Mouse (Mus musculus): ENCODE measurements around the gene Bhmt2. TPM values are rescaled to one million over a fixed set of nuclear protein-coding genes. Genes with fewer than 3 reads are reported as not detected.
A peak's percentile ranks its signal among the peaks of the same experiment; 100 is the strongest.

Gene Bhmt2
- total RNA-seq, 2 experiments from 2014 or later = not detected

DNA sequence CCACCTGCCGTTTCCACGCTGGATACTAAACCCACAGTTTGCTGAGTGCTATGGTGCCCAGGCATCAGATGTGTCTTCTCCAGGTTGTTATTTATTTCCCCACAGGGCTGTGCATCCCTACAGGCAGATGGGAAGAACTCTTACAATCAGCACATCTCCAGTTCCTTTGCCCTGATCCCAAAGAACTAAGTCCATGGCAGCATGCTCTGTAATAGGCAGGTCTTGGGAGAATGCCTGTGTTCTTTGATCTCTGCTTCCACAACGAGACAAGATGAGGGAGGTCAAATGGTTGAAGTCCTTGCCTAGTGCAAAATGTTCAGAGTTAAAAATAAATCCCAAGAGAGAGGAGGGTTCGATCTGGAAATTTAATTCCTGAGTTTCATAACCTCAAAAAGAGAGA lies 34.5 kb downstream of the Bhmt2 start:
- DNase-seq = no peak

DNA sequence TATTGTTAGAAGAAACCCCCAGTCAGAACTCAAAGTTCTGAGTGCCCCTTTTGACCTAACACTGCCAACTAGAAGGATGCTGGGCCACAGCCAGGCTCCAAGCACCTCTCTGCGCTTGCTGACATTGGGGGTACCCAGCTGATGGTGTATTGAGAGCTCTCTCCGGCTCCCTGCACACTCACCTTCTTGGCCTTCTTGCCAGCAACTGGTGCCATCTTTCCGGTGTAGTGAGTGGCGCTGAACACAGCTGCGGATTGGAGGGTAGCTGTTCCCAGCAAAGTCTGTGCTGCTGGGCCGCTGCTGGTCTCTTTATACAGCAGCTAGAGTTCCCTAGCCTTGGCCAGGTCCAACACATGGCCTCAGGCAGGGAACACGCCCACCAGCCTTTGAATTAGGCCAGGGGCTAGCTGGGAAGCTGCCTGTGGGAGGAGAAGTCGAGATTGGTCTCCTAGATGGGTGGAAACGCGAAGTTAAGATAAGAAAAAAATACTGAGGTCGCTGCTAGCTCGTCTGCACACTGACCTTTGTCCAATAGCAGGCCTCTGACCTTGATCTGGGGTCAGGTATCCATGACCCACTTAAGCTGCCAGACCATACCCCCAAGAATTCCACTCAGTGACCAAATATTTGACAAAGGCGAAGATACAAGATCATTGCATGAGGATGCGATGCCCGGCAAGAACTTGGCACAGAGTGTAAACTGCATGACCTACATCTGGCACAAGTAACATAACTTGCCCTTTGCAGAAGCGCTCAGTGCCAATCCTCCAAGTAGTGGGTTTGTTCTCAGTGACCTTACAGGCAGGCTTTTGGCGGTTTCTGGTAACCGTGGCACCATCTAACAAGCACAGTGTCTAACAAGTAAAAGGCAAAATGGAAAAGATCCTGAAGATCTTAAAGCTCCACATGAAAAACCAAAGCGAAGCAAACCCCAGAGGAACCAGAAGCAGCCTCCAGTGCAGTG lies 36.5 kb downstream of the Bhmt2 start, which contains the start of gene Bhmt:
TSS of gene Bhmt (minus strand) at position 680 of the 964 bp plus-strand sequence.
- DNase-seq = no peak

DNA sequence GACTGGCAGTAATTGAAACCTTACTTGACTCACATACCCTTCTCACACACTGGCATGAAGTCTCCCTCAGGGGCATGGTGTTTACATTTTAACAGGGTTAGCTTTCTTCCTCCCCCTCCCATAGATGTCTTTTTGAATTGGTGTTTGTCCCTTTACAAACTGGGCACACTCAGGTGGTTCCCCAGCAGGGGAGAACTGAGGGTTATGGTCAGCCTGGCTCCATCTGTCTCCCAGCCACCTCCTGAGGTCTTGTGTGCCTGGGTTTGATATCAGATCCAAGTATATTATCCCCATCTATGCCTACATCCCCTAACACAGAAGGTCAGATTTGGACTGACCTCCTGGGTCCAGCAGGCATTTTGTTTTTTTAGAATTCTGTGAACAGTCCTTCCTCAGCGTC lies 37.5 kb downstream of the Bhmt2 start:
- no peak for DNase-seq

DNA sequence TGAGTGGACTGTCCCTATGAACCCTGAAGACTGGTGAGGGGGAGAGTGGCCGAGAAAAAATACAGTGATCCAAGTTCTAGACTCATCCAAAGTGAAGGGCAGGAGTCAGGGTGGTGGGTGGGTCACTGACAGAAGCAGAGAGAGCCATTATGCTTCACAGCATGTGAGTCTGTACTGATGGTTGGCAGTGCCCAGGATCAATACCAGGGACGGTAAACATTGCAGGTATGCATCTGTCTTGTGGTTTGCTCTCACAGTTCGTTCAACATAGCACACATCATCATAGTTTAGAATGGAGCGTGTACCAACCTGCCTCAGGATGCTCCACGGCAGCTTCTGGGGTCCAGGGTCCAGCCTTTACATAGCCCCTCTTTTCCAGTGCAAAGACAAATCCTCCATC lies 41.2 kb downstream of the Bhmt2 start:
- no peak for DNase-seq

DNA sequence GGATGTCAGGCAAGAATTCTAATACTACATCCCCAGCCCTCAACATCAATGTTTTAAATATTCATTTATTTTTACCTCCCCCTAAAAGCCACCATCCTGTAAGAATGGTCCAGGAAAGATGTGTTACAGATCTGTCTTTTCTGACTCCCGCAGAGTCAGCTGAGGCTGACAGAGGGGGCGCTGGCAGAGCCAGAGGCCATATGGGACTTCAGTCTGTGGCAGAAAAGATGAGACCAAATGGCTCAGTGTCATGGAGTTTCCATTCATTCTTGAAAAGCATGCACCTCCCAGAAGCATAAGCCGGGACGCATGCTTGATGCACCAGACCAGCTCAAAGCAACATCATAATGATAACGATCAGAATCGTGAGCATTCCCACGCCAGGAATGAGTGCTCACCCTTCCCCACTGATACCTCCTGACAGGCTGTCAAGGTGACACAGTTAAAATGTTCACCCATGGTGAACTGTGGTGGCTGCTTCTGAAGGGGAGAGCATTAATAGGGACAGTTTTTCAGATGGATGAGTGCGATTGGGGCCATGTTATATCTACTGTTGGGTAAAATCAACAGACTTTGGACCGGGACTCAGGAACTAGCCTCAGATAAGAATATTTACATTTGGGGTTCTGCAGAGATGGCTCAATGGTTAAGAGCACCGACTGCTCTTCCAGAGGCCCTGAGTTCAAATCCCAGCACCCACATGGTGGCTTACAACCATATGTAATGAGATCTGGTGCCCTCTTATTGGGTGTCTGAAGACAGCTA lies 43.0 kb downstream of the Bhmt2 start:
- no peak for DNase-seq

DNA sequence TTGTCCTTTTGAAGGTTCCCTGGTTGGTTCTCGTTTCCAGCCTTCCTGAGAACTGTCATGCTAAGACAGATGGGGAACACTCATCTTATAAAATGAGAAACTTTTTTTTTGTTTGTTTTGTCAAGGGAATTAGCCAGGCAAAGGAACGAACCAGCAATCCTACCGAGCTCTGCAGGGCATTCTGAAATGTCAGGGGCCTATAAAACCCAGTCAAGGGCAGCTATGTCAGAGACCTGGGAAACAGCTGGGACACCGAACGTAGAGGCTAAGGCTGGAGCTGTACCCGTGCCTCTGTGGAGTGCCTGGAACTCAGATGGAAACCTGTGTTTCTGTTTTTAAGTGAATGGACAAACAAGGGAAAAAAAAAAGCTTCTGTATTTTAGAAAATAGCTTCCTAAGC lies 45.2 kb downstream of the Bhmt2 start:
- no peak for DNase-seq

DNA sequence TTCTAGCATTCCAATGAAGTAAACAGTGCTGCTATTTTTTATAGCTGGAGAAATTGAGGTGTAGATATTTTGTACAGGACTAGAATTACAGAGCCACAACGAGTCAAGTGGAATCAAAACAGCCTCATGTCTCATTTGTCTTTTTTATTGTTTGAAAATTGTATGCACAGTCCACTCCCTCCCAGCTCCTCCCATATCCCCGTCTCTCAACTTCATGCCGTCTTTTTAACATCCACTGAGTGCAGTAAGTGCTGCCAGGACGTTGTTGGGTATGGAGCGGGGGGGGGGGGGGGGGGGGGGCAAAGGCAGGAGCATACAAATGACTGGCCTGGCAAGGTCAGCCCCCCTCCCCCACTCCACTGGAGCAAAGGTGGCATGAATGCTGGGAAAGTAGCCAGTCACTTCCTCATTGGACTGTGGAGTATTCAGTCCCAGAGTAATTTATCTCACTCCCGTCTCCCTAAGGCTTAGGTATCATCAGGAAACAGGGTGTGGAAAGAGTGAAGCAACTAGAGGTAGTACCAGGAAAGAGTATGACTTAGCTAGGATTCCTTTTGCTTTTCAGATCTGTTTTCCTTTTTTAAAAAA lies 59.6 kb downstream of the Bhmt2 start:
- peak; percentile 54 to 70 for DNase-seq

DNA sequence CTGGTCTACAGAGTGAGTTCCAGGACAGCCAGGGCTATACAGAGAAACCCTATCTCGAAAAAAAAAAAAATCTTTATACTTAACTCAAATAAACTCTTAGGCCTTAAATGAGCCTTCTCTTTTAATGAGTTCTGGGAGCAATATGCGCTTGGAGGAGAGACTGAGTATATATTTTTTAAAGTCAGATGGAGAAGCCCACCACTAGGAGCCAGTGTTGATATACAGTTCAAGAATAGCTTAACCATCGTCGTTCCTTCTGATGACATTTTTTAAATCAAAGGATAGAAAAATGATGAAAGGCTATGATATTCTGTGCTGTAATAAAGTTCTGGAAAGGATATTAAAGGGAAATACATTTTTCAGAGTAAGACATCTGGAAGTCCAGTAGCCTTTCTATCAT lies 60.3 kb downstream of the Bhmt2 start:
- DNase-seq = no peak

DNA sequence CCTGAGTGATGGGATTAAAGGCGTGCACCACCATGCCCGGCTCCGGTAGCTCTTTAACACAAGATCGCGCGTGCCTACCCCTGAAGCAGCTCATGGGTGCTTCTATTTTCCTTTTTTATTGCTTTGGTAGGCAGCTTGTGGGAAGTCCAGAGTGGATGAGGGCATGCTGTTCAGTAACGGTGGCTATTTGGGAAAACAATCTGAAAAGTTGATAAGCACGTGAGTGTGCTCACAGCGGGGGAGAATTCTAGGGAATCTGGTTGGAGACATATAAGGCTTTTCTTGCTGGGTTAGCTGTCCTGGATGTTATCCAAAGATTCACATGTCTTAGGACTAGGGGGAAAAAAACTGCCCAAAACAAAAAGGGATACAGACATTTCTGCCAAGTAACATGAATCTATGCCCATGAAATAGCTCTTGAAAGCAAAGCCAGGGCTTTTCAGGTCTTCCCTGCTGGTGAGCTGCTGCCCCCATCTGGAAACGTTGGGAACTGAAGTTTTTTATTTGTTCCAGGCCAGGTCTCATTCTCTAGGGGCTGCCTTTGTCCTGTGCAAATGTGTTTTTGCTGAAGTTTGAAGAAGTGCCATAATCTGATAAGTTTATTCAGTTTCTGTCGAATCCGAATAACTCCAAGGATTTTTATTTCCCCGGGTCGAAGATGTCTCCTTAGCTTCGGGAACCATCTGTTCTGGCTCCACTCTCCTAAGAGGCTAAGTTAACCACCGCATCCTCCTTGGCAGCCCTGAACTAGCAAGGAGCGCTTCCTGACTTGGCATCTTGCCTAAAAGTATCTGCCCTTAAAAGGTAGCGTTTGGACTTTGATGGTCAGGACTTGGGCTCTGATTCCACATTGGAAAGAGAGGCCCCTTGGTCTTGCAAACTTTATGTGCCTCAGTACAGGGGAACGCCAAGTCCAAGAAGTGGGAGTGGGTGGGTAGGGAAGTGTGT lies 61.2 kb downstream of the Bhmt2 start:
- peak; percentile 58 to 88 for DNase-seq

DNA sequence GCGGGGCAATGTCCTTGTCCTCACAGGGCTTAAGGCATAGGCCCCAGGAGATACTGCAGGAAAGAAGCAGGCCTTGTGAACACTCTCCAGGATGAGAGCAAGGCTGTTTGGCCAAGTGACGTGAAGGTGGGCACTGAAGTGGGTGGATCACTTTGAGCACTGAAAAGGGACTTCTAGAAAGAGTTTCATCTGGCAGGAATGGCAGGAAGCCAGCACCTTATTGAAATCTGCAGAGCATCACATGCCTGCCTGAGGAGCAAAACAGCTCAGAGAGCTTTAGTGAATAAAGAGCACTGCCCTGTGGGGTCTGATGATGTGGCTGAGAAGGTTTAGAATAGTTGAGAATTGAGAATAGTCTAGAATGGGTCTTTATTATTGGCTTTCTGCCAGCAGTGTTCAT lies 65.6 kb downstream of the Bhmt2 start:
- DNase-seq = no peak

DNA sequence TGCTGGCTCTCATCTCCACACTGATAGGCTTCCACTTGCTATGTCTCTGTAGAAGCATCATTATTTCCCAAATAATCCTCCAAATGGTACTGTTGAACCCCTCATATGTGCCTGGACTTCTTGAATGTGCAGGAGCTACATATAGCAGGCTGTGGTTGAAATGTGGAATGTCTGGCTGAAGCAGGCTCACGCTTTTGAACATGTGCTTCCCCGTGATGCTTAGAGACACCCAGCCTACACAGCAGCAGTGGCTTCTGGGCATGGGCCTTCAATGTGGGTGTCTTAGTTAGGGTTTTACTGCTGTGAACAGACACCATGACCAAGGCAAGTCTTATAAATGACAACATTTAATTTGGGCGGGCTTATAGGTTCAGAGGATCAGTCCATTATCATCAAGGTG lies 66.4 kb downstream of the Bhmt2 start:
- DNase-seq = no peak

DNA sequence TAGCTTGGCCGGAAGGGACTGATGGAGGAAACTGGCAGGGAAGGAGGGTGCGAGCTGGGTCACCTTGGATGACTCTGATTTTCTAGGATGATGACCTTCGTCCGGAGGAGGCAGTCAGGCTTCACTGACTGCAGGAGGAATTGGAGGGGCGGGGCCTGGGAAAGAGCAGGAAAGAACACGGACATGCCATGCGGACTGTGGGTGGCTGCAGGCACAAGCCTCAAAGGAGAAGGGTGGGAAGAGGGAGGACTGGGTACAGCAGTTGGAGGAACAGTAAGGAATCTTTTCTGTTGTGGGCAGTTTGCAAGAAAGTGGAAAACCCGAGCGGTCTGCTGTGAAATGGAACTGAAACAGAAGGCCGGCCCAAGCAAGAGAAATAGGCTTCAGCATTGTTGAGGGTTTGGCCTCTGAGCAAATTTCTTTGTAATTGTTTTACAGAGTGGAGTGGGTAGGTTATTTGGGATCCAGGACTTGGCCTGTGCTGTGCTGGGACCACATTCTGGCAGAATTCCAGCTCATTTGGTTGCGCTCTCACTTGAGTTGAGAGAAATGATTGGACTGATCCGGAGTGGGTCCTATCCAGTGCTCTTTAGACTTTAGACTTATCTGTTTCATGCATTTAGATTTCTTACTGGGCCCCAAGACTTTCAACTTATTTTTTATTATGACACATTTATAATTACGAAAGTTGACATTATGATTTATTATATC lies 67.1 kb downstream of the Bhmt2 start:
- no peak for DNase-seq

Other genes with a start within 250 kb of the Bhmt2 start
- 10 to 100 TPM; 45.2 to 47.8 TPM for gene Jmy, start 174.5 kb downstream of the Bhmt2 start, total RNA-seq (2021)
- gene Bhmt, start 36.3 kb downstream of the Bhmt2 start, total RNA-seq (2021) = not detected
- gene Dmgdh, start 131 bp upstream of the Bhmt2 start, total RNA-seq (2021) = not detected
- 1 to 10 TPM; 5.8 to 5.9 TPM for gene Arsb, start 97.3 kb upstream of the Bhmt2 start, total RNA-seq (2021)

Measured in heart, adult 18-20 months (tissue).